Mouse (Mus musculus): ENCODE results near the gene Emg1.

DNA sequence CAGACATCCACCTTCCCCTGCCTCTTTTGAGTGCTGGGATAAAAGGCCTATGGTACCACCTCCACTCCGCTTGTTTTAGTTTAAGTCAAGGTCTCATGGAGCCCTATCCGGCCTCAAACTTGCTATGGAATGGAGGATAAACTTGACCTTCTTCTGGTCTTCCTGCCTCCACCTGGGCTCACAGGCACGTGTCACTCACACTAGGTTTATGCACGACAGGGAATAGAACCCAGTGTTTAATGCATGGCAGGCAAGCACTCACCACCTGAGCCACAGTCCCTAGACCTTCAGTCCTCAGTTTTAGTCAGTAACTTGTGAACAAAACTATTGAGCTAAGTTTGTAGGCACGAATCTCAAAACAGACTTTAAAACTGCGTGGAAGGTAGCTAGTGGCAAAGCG is 19.1 kb upstream of the Emg1 start:
- TF ChIP-seq CTCF (IDR thresholded peaks at IDR 0.05; ENCODE audit: low read depth) (no peak), EP300 (IDR thresholded peaks at IDR 0.05; ENCODE audit: low read depth) (no peak)

Measured in liver, embryonic 14.5 days (tissue).